Mouse (Mus musculus): ENCODE data around the gene Anpep.
"Not testable (repeated sequence)": the region's sequence is repeated elsewhere in the genome, so short reads cannot be mapped to it uniquely, and the experiment has no call there.

Gene Anpep

DNA sequence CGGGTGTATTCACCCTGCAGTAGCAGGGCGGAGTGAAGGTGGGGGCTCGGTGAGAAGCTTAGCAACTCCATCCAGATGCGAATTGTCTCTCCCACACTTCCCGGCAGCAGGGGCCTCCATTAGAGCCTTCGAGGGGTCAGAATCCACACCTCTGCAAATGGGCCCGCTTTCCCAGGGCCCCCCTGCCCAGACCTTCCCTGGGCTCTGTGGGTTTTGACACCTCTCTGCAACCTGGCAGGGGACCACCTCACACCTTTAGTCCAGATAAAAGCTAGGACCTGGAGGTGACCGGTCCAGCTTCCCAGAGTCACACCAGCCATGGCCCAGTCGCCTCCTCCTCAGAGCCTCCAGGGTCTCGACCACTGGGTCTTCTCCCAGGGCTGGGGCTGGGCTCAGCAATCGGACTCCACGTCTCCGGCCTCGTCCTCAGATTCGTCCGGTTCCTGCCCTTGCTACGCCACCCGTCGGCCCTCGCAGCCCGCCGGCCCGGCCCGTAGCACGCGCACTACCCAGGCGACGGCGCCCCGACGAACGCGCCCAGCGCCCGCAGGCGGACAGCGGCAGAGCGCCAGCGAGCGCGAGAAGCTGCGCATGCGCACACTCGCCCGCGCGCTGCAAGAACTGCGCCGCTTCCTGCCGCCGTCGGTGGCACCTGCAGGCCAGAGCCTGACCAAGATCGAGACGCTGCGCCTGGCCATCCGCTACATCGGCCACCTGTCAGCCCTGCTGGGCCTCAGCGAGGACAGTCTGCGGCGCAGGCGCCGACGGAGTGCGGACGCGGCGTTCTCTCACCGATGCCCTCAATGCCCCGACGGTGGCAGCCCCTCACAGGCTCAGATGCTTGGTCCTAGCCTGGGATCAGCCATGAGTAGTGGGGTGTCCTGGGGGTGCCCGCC is 50.0 kb downstream of the Anpep start, which contains the start of gene Mesp2:
Gene Mesp2, plus strand, starts transcription at position 117 of the 896 bp plus-strand sequence.
- DNase-seq (ENCODE audit: low read depth, low spot score), result peak; percentile 80

- no peak for DNase-seq (ENCODE audit: low read depth, low spot score)
These were observed 52.3 kb downstream of the Anpep start for GRCm38 (mm10) chr7:79808561-79808960.

DNA sequence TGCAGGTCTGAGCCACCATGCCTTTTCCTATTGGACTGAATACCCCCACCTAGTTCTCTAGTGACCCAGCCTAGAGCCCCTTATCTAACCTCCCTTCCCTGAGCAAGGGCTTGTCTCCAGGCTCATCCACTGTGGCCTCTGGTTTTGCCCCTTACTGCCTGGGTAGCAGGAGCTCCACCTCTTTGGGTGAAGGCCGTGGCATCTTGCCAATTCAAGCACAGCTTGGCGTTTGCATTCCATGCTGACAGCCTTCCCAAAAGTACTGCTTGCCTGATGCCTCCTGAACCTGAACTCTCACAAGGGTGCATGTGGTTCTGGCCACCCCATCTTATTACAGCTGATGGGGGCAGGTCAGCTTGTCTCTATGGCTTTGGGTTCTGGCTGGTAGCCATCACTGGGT is 57.0 kb downstream of the Anpep start:
- DNase-seq (ENCODE audit: low read depth, low spot score), result no peak

DNA sequence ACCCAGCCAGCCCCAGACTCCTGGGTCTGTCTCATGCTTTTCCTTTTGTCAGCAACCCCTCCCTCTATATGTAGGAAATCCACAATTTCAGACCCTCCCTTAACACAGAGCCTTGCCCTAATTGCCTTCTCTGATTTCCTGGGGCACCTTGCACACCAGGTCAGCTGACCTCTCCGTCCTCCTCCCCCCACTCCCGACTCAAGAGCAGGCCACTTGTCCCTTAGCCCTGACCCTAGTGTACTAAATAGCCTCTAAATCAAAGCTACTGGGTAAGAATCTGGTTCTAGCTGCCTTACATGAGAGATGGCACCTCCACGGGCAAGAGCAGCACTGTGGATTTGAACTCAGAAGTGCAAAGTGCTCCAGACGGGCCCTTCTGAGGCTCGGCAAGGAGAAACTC is 58.8 kb downstream of the Anpep start:
- no peak for DNase-seq (ENCODE audit: low read depth, low spot score)

DNA sequence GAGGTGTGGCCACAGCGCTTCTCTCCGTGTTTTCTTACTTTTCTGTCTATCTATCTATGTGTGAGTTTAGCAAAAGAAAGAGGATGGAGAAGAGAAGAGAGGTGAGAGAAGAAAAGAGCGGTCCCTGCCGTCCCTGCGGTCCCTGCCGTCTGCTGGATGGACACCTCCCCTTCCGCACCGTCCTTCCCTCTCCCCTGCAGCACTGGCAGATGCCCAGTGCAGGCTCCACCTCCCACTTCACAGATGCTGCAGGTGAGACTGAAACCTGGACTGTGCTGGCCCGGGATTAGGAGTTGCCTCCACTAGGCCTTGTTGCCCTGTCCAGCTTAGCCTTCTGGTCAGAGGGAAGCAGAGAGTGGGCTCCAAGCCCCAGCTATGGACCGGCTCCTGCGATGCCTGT is 59.5 kb downstream of the Anpep start:
- no peak for DNase-seq (ENCODE audit: low read depth, low spot score)

DNA sequence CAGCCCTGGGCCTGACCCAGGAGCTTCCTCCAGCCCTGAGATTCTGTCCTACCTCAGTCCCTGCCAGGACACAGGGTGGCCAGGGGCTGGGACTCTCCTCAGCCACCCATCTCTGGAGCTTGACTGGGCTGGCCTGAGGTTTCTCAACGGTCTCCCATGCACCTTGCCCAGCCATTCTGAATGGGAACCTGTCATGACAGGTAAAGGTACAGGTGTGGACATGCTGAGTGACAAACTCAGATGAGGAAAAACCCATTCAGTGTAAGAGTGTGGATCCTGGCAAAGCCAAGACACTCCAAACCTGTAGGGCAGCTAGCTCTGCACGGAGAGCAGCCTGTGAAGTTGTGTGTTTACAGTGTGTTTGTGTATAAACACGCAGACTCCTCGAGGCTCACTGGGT is 60.5 kb downstream of the Anpep start:
- DNase-seq (ENCODE audit: low read depth, low spot score), result no peak

- DNase-seq (ENCODE audit: low read depth, low spot score), result no peak
These were observed 61.4 kb downstream of the Anpep start for GRCm38 (mm10) chr7:79799506-79799905.

DNA sequence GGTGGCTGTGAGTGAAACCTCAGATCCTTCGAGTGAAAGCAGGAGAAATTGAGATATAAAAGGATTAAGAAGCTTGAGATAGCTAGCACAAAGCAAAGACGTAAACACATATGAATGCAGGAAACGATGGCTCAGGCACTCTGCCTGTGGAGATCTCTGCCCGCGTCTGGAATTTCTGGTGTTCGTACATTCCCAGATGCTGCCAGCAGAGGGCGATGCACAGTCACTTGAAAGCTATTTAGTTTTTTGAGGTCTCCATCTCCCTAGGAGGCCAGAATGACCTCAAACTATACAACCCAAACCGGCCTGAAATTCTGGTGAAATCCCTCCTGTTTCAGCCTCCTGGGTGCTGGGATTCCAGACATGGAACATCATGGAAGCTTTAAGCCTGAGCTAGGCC is 61.8 kb downstream of the Anpep start:
- DNase-seq (ENCODE audit: low read depth, low spot score), result peak; percentile 50

DNA sequence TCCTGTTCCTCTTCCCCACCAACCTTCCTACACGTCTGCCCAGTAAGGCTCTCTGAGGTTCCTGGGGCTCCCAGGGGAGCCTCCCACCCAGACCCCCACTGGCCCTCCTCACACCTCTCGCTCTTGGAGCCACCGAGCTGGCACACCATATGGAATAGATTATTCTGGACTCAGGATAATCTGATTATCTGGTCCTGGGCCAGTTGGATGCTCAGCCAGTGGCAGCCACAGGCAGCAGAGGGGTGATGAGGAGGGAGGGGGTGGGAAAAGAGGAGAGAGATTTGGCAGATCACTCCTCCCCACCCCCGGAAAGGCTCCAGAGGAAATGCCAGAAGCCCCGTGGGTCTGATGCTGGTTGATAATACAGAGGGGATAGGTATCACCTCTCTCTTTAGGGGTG is 62.3 kb downstream of the Anpep start:
- DNase-seq (ENCODE audit: low read depth, low spot score), result no peak

GRCm38 (mm10) chr7:79793688-79794087 is 67.2 kb downstream of the Anpep start, which contains the start of gene Mesp1:
TSS of gene Mesp1 (minus strand) at chr7:79793788.
- DNase-seq (ENCODE audit: low read depth, low spot score), result no peak

DNA sequence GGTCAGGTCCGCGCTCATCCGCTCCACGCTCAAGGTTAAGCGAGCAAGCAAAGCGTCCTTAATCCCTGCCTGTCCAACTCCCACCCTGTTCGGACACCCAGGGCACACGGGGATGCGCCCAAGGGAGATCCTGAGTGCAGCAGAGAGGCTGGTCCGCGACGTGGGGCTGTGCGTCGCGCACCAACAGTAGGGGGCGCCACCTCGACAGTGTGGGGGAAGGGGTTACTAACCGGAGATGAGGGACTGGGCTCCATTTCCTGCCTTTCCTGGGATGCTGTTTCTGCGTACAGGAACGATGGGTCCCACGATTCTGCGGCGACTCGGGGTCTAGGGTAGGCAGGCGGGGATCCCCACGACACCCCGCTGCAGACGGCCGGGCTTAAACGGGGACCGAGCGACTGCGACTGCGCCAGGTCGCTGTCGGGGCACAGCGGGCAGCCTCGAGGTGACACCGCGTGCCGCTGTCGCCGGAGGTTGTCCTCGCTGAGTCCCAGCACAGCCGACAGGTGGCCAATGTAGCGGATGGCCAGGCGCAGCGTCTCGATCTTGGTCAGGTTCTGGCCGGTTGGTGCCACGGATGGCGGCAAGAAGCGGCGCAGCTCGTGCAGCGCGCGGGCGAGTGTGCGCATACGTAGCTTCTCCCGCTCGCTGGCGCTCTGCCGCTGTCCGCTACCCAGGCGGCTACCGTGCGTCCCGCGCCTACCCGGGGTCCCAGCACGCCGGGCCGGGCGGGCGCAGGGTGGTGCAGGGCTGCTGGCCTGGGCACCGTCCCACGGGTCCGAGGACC is 68.0 kb downstream of the Anpep start:
- peak; percentile 27 for DNase-seq (ENCODE audit: low read depth, low spot score)

DNA sequence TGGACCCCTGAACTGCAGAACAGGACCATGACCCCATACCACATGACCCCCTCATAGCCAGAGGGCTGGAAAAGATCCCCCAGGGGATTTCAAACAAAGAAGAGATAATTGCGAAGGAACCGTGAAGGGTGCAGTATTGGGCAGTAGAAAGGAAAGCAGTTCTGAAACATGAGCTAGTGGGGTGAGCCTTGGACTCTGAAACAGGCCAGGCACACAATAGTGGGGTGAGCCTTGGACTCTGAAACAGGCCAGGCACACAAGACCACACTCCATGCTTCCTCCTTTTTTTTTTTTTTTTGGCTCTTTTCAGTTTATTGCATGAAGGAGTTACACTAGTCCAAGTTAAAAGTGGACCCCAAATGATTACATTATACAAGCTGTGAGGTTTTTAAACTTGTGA is 71.0 kb downstream of the Anpep start:
- not testable (repeated sequence) for DNase-seq (ENCODE audit: low read depth, low spot score)

DNA sequence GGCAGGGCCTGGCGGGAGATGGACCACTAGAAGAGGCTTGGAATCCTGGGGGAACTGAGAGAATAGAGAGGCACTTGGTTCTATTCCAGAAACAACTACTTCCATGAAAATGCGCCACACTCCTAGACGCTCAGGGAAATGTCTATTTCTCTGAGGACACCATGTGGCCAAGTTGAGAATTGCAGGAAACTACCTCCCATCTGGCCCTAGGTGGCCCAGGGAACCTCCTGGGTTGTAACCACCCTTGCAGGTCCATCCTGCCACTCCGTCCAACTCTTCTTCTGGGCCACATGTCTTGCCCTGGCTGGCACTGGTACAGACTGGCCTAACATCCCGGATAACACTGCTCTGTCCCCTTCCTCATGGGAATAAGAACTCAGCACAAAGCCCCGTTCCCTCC is 74.6 kb downstream of the Anpep start:
- DNase-seq (ENCODE audit: low read depth, low spot score), result peak; percentile 43

- DNase-seq (ENCODE audit: low read depth, low spot score), result no peak
These were observed 78.4 kb downstream of the Anpep start for GRCm38 (mm10) chr7:79782516-79782855.

GRCm38 (mm10) chr7:79781826-79782515 is 78.9 kb downstream of the Anpep start:
- no peak for DNase-seq (ENCODE audit: low read depth, low spot score)

GRCm38 (mm10) chr7:79780647-79781626 is 79.9 kb downstream of the Anpep start:
- DNase-seq (ENCODE audit: low read depth, low spot score), result peak; percentile 64
